Mouse (Mus musculus) spleen, adult 2 months (tissue): ENCODE results near the gene Espn.

ENCODE experiments used
- CTCF ChIP-seq: fragments of 200-500 bp; IDR thresholded peaks from 2 replicates; pipeline ENCODE4 v1.5.1; 2011; ENCODE audit warnings: mild to moderate bottlenecking, inconsistent platforms; ENCODE audit not compliant: insufficient read depth, insufficient read length, insufficient replicate concordance; ENCODE audit errors: extremely low read depth
- POLR2A ChIP-seq: fragments of 200-500 bp; IDR thresholded peaks from 2 replicates; pipeline ENCODE4 v1.6.1; 2011; ENCODE audit warnings: low read depth, low read length, inconsistent platforms

- TF ChIP-seq CTCF (no peak), POLR2A (no peak)
These were observed 64.7 kb downstream of the Espn start for GRCm38 (mm10) chr4:152087211-152088081.
